Mouse (Mus musculus) small intestine, adult 2 months (tissue): ENCODE data around the gene Fmo2.

ENCODE experiments used
- CTCF ChIP-seq: fragments of 200-500 bp; IDR thresholded peaks from 2 replicates; pipeline ENCODE4 v1.5.1; 2012; ENCODE audit warnings: low read depth, mild to moderate bottlenecking, control low read depth, inconsistent platforms, low read length, moderate library complexity, mixed read lengths; ENCODE audit not compliant: insufficient replicate concordance, insufficient read length; ENCODE audit errors: extremely low read depth
- POLR2A ChIP-seq: fragments of 200-500 bp; IDR thresholded peaks from 2 replicates; pipeline ENCODE4 v1.6.1; 2012; ENCODE audit warnings: low read depth, mild to moderate bottlenecking, control low read depth, inconsistent platforms, low read length, moderate library complexity

GRCm38 (mm10) chr1:162943700-162944099 is 45.2 kb upstream of the Fmo2 start:
- TF ChIP-seq POLR2A: no peak
- no peak for TF ChIP-seq CTCF
